Mouse (Mus musculus) lung, postnatal 0 days (tissue): ENCODE data around the gene Henmt1.

Experiments
- CTCF ChIP-seq: IDR thresholded peaks from 2 replicates; pipeline ENCODE4 v1.5.1; 2016; ENCODE audit warnings: antibody characterized with exemption, mild to moderate bottlenecking
- EP300 ChIP-seq: IDR thresholded peaks from 2 replicates; pipeline ENCODE4 v1.6.1; 2016; ENCODE audit warnings: antibody characterized with exemption, mild to moderate bottlenecking, control low read depth

GRCm38 (mm10) chr3:108940001-108940633, 444 bp downstream of the Henmt1 start, which contains the start of gene Gm9857:
- TF ChIP-seq EP300 (no peak), CTCF (no peak)
